Mouse (Mus musculus) ES-E14 (cell line): ENCODE measurements around the gene Hdac9. TPM values are rescaled to one million over a fixed set of nuclear protein-coding genes. Genes with fewer than 3 reads are reported as not detected.

Source experiments
- DNase-seq: peaks from one replicate; pipeline ENCODE4 v3.0.0-alpha.2; 2013; ENCODE audit warnings: low read depth, low spot score
- H3K27ac ChIP-seq: 2 replicates; pipeline ENCODE4 v1.5.1; 2012; ENCODE audit warnings: low read depth, mild to moderate bottlenecking, low read length, moderate library complexity, mixed read lengths; ENCODE audit not compliant: poor library complexity, insufficient read depth, severe bottlenecking
- H3K36me3 ChIP-seq: 2 replicates; pipeline ENCODE4 v1.6.1; 2012; ENCODE audit warnings: mild to moderate bottlenecking, low read length, moderate library complexity, mixed read lengths; ENCODE audit not compliant: control insufficient read depth, poor library complexity, insufficient read depth, severe bottlenecking
- H3K4me1 ChIP-seq, 2 experiments: fragments of 150-350 bp in 1 of 2; sonication (generic) in 1 of 2; 2 replicates each; pipeline ENCODE4 v1.6.1; 2012; ENCODE audit warnings: low read length in 2 of 2, mild to moderate bottlenecking in 1 of 2, mixed read lengths in 1 of 2; ENCODE audit not compliant: control insufficient read depth in 2 of 2, insufficient read depth in 2 of 2, poor library complexity in 1 of 2
- H3K4me3 ChIP-seq, 2 experiments: fragments of 150-350 bp in 1 of 2; sonication (generic) in 1 of 2; 2 replicates each; pipeline ENCODE4 v1.5.1; 2012; ENCODE audit warnings: low read length in 2 of 2, low read depth in 1 of 2, mild to moderate bottlenecking in 1 of 2, mixed read lengths in 1 of 2; ENCODE audit not compliant: insufficient read depth in 1 of 2, poor library complexity in 1 of 2, severe bottlenecking in 1 of 2
- H3K9ac ChIP-seq: 2 replicates; pipeline ENCODE4 v1.6.1; 2012; ENCODE audit warnings: low read depth, mild to moderate bottlenecking, low read length, mixed read lengths; ENCODE audit not compliant: poor library complexity, insufficient read depth, severe bottlenecking
- H3K9me3 ChIP-seq: fragments of 150-350 bp; sonication (generic); 2 replicates; pipeline ENCODE4 v1.6.1; 2012; ENCODE audit warnings: low read depth, mild to moderate bottlenecking, low read length; ENCODE audit not compliant: control insufficient read depth, insufficient read depth
- CHD2 ChIP-seq: IDR thresholded peaks from 2 replicates; pipeline ENCODE4 v1.6.1; 2014; ENCODE audit warnings: mild to moderate bottlenecking, low read depth, low read length, inconsistent platforms
- HCFC1 ChIP-seq: IDR thresholded peaks from 2 replicates; pipeline ENCODE4 v1.6.1; 2012; ENCODE audit warnings: low read length, inconsistent platforms, borderline replicate concordance; ENCODE audit not compliant: insufficient read depth
- MAFK ChIP-seq: IDR thresholded peaks from 2 replicates; pipeline ENCODE4 v1.6.1; 2014; ENCODE audit warnings: mild to moderate bottlenecking, low read depth, low read length, inconsistent platforms; ENCODE audit not compliant: insufficient read depth
- ZC3H11A ChIP-seq: IDR thresholded peaks from 2 replicates; pipeline ENCODE4 v1.6.1; 2012; ENCODE audit warnings: low read depth, mild to moderate bottlenecking, inconsistent platforms, low read length, borderline replicate concordance
- ZNF384 ChIP-seq: IDR thresholded peaks from 2 replicates; pipeline ENCODE4 v1.6.1; 2012; ENCODE audit warnings: low read depth, low read length, inconsistent platforms
- in situ Hi-C, 2 experiments: fragments of 600-800 bp; cut with MboI; formaldehyde crosslinking; loops; one replicate each; pipeline ENCODE4 v1.15.1; 2025; ENCODE audit warnings: low sequenced_read_pairs in 2 of 2, inconsistent platforms in 1 of 2; ENCODE audit not compliant: unreplicated experiment in 2 of 2
- total RNA-seq: library from RNA; depleted of rRNA; stranded (reverse); fragments of 300-350 nt; gene quantifications from 2 replicates; pipeline ENCODE4 v1.2.3, GENCODE M21; 2012

Gene Hdac9
- total RNA-seq, 1 experiment = 0.58 TPM

DNA sequence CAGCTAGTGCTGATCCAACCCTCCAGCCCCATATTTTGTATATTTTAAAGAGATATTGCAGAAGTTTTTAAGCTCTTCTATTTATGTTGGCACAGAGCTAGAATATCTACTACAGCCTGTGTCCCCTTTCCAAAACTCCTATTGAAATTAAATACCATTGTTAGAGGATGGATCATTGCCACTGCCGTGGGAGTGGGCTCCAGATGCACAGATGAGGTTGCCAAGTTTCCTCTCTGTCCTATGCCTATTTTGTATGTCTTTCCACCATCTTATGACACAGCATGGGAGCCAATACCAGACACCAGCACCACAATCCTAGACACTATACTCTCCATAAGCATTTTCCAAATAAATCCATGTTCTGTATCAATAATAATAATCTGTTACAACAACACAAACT, 743.9 kb downstream of the Hdac9 start:
- H3K9me3 ChIP-seq = no peaks in the 10 kb centered on the region
- in situ Hi-C loops = no loop called here

DNA sequence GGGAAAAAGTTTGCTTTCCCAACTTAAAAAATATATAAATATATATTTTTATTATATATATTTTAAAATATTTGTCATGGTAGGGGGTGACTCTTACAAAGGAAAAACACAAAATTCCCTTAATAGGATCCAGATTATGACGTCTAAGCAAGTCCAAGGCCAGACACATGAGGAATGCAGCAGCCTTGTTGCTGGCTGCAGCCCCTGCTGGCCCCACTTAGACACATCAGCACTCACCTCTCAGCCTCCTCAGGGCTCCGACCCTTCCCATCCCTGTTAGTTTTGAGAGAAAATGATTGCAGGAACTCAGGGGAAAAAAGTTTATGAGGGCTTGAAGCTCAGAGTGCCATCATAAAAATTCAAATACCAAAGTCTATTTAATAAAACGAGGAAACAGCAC, 746.3 kb downstream of the Hdac9 start:
- H3K9ac ChIP-seq = no peak overlapping the region

More for the DNA sequence above, 743.9 kb downstream of the Hdac9 start:
- no peak overlapping the region for H3K4me3 ChIP-seq
- no peaks in the 10 kb centered on the region for H3K36me3 ChIP-seq
- H3K27ac ChIP-seq = no peak overlapping the region
- TF ChIP-seq CHD2 (no peak), ZC3H11A (no peak)
- no peak overlapping the region for H3K9ac ChIP-seq
- DNase-seq = no peak
- H3K4me1 ChIP-seq = no peaks in the 10 kb centered on the region

DNA sequence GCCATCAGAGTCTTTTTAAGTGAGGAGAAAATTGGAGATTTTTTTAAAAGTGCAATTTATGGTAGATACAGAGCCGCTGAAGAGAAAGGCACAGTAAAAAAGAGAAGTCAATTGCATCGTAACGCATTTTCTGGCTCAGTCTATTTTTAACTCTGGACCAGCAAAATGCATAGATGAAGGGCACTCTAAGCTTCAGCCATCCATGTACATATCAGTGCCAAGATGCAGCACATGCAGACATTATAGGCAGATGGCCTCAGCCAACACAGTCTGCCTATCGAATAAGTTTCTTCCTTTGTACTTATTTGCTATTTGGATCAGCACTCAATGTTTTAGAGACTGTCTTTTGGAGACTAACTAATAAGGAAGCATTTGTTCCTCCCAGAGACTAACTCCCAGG, 751.2 kb downstream of the Hdac9 start:
- no peaks in the 10 kb centered on the region for H3K36me3 ChIP-seq
- in situ Hi-C loops = no loop called here
- no peak overlapping the region for H3K27ac ChIP-seq
- no peaks in the 10 kb centered on the region for H3K4me1 ChIP-seq
- TF ChIP-seq ZNF384 (no peak), HCFC1 (no peak), CHD2 (no peak), ZC3H11A (no peak), MAFK (no peak)
- no peaks in the 10 kb centered on the region for H3K9me3 ChIP-seq
- no peak overlapping the region for H3K4me3 ChIP-seq
- no peak overlapping the region for H3K9ac ChIP-seq
- no peak for DNase-seq

More for the DNA sequence above, 746.3 kb downstream of the Hdac9 start:
- in situ Hi-C loops = no loop called here
- H3K9me3 ChIP-seq = no peaks in the 10 kb centered on the region
- no peak overlapping the region for H3K27ac ChIP-seq
- no peak overlapping the region for H3K4me3 ChIP-seq
- TF ChIP-seq ZNF384 (no peak), HCFC1 (no peak), CHD2 (no peak), MAFK (no peak), ZC3H11A (no peak)
- H3K36me3 ChIP-seq = no peaks in the 10 kb centered on the region
- no peak for DNase-seq
- H3K4me1 ChIP-seq = no peaks in the 10 kb centered on the region

DNA sequence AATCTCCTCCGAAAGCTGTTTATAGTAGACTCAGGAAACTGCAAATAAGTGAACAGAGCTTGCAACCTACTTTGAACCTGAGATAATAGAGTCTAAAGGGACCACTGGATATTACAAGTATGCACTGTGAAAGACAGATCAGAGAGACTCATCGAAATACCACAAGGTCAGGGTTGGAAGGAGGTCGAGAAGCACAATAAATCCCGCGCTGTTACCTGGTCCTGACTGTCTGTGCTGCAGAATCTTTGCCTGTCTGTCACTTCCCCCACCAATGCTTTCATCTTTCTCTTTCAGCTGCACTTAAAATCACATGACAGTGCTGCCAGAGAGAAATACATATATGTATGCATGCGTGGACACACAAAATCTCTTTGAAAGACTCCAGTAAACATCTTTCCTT, 760.6 kb downstream of the Hdac9 start:
- Histone ChIP-seq H3K4me1 (no peaks in the 10 kb centered on the region), H3K9me3 (no peaks in the 10 kb centered on the region), H3K4me3 (no peak overlapping the region), H3K27ac (no peak overlapping the region), H3K36me3 (no peaks in the 10 kb centered on the region), H3K9ac (no peak overlapping the region)
- DNase-seq = no peak
- in situ Hi-C loops = no loop called here
- TF ChIP-seq HCFC1 (no peak), CHD2 (no peak)

DNA sequence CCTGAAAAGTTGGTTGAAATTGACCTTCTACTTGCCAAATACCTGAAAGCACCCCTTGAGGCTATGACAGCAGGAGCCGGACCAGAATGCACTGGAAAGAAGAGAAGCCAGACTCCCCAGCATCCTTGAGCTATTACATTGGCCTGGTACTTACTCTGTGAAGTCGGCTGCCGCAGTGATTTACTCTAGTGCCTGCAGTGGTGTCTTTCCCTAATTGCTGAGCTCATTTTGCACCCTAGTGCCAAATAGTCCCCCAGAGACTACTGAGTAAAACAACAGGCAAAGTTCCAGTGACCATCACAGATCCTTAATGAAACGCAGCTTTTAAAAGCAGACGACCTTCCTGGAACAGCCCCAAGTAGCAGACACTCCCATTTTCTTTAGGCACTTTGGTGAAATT, 761.2 kb downstream of the Hdac9 start:
- Histone ChIP-seq H3K9ac (no peak overlapping the region), H3K4me1 (no peaks in the 10 kb centered on the region), H3K27ac (no peak overlapping the region), H3K9me3 (no peaks in the 10 kb centered on the region), H3K4me3 (no peak overlapping the region), H3K36me3 (no peaks in the 10 kb centered on the region)
- DNase-seq = no peak
- in situ Hi-C loops = no loop called here
- no peak for TF ChIP-seq ZNF384
- no peak for TF ChIP-seq CHD2
- no peak for TF ChIP-seq MAFK
- no peak for TF ChIP-seq ZC3H11A
- TF ChIP-seq HCFC1 = no peak
